In genomic region chr7:80667190-80667589, GRCm38 (mm10) we compare ENCODE assay signal across 10 mouse cellular contexts. TPM values are rescaled to one million over a fixed set of nuclear protein-coding genes. Genes with fewer than 3 reads are reported as not detected.
DNase-seq lines count a peak whose midpoint lies in the region; ATAC-seq and TF ChIP-seq lines count a peak whose summit lies in the region.
"Had no signal": no experiment of that assay in that cellular context is flagged by ENCODE, and none has a peak within 500 bp of the region (broad histone marks: within the 10 kb centered on the region; RNA-seq: fewer than 3 reads in every experiment).

No protein-coding gene starts in this region.

- peak overlapping the region; percentile 25 for H3K27ac ChIP-seq in spleen, adult 2 months (ENCODE audit: insufficient read depth, low read length)
- H3K27ac ChIP-seq: hindbrain, embryonic 15.5 days had no signal

- TF ChIP-seq POLR2A in spleen, adult 2 months (IDR thresholded peaks at IDR 0.05; ENCODE audit: low read depth, low read length): no peak

- no peak for TF ChIP-seq CTCF in spleen, adult 2 months (IDR thresholded peaks at IDR 0.05; ENCODE audit: extremely low read depth, insufficient read depth, insufficient read length, insufficient replicate concordance)

- WGBS in spleen, adult 2 months: 38% methylated on average over 11 of the region's 11 CpGs

- no peaks in the 10 kb centered on the region for H3K4me1 ChIP-seq in spleen, adult 2 months (ENCODE audit: control insufficient read depth, insufficient read depth, insufficient read length)

- H3K36me3 ChIP-seq in spleen, adult 2 months (ENCODE audit: control insufficient read depth, insufficient read depth, low read length): peaks cover 2% of the 10 kb centered on the region; the same call in 1 of the 2 replicates
- H3K36me3 ChIP-seq: hindbrain, embryonic 15.5 days had no signal

- peak; percentile 54 for ATAC-seq in inflammation-experienced regulatory T-cells, adult 6 months

- H3K27me3 ChIP-seq in spleen, adult 2 months (ENCODE audit: control insufficient read depth, insufficient read depth, low read length): no peaks in the 10 kb centered on the region
- H3K27me3 ChIP-seq: hindbrain, embryonic 15.5 days had no signal

- DNase-seq in spleen, adult 2 months (ENCODE audit: low read depth in 1 of 2, low spot score in 2 of 2): no peak
- no peak for DNase-seq in spleen, postnatal 36 days (ENCODE audit: low spot score in 2 of 2)
- peak; percentile 47 for DNase-seq in liver
- DNase-seq in thymus, postnatal 36 days: peak; percentile 42 to 56
- DNase-seq in left cerebral cortex, adult 18-20 months (ENCODE audit: low spot score in 2 of 2): no peak
- no peak for DNase-seq in embryo, embryonic 10.5 days (ENCODE audit: low spot score)
- no peak for DNase-seq in testis, postnatal 14 days (ENCODE audit: low spot score)
- DNase-seq: retina, postnatal 1 day had no signal

- no peak overlapping the region for H3K4me3 ChIP-seq in spleen, adult 2 months (ENCODE audit: extremely low read depth, insufficient read depth, insufficient read length)
- H3K4me3 ChIP-seq: hindbrain, embryonic 15.5 days had no signal

RNA-seq across cellular contexts. Expression of gene Crtc3, which starts 21.5 kb away (rescaled TPM):
- polyA plus RNA-seq in spleen, adult 2 months (2012; rRNA removed): 19.1 and 21.3 TPM in 2 replicates
- 10 to 100 TPM in 2 of 3 experiments, 1 to 10 TPM in 1; 8.7 to 24.0 (median 21.0) TPM for polyA plus RNA-seq in inflammation-experienced regulatory T-cells, adult 6 months (2017; shearing (Covaris generic))
- 10 to 100 TPM; 14.4 to 14.5 TPM for total RNA-seq in left cerebral cortex, adult 18-20 months (2021)

Comparison
In these comparisons a context has a peak if more than half of its experiments do, and no peak if none do; other contexts are left out.
1. DNase-seq: peak in liver (single experiment) and thymus, postnatal 36 days (2 of 2); none in spleen, adult 2 months (0 of 2), spleen, postnatal 36 days (0 of 2), left cerebral cortex, adult 18-20 months (0 of 2), embryo, embryonic 10.5 days (single experiment) and testis, postnatal 14 days (single experiment).